Mouse (Mus musculus) C2C12 (cell line): ENCODE measurements around the gene Tmem121b. TPM values are rescaled to one million over a fixed set of nuclear protein-coding genes. Genes with fewer than 3 reads are reported as not detected.

ENCODE experiments used
- H3K27me3 ChIP-seq: one replicate; pipeline ENCODE4 v1.6.1; 2011; ENCODE audit not compliant: control insufficient read depth, insufficient read depth, insufficient read length
- H3K36me3 ChIP-seq: one replicate; pipeline ENCODE4 v1.6.1; 2011; ENCODE audit not compliant: control insufficient read depth, insufficient read depth
- H3K4me3 ChIP-seq: one replicate; pipeline ENCODE4 v1.5.1; 2011; ENCODE audit warnings: mild to moderate bottlenecking, control low read depth; ENCODE audit not compliant: poor library complexity, insufficient read depth, severe bottlenecking
- H3K79me2 ChIP-seq: one replicate; pipeline ENCODE4 v1.6.1; 2011; ENCODE audit not compliant: control insufficient read depth, insufficient read depth
- H3K79me3 ChIP-seq: one replicate; pipeline ENCODE4 v1.6.1; 2011; ENCODE audit warnings: low read depth, control low read depth
- H3ac ChIP-seq: one replicate; pipeline ENCODE3; 2011; ENCODE audit warnings: low read depth; ENCODE audit not compliant: control insufficient read depth, insufficient read length
- CEBPB ChIP-seq: IDR thresholded peaks from one replicate; pipeline ENCODE4 v1.6.1; 2011; ENCODE audit warnings: low read depth, mild to moderate bottlenecking, control low read depth, moderate library complexity
- CTCF ChIP-seq: IDR thresholded peaks from one replicate; pipeline ENCODE4 v1.5.1; 2011; ENCODE audit not compliant: control insufficient read depth, insufficient read depth, insufficient read length
- FOSL1 ChIP-seq: IDR thresholded peaks from one replicate; pipeline ENCODE4 v1.8.0; 2011; ENCODE audit warnings: mild to moderate bottlenecking, low read length; ENCODE audit not compliant: poor library complexity, insufficient read depth, severe bottlenecking
- MAX ChIP-seq: IDR thresholded peaks from one replicate; pipeline ENCODE4 v1.6.1; 2011; ENCODE audit warnings: mild to moderate bottlenecking, control low read depth
- MYOD1 ChIP-seq: IDR thresholded peaks from one replicate; pipeline ENCODE4 v1.6.1; 2011; ENCODE audit warnings: low read depth; ENCODE audit not compliant: control insufficient read depth, insufficient read length
- MYOG ChIP-seq: IDR thresholded peaks from one replicate; pipeline ENCODE4 v1.6.1; 2011; ENCODE audit not compliant: control insufficient read depth, insufficient read length; ENCODE audit errors: extremely low read depth
- USF1 ChIP-seq: IDR thresholded peaks from one replicate; pipeline ENCODE4 v1.6.1; 2011; ENCODE audit warnings: low read depth, mild to moderate bottlenecking, control low read depth, moderate library complexity
- polyA plus RNA-seq: library from polyadenylated mRNA; unstranded; fragments of >200 nt; fragmentation: generic; extraction: Trizol; gene quantifications from one replicate; pipeline ENCODE4 v1.2.1, GENCODE M21; 2012; ENCODE audit warnings: missing spikeins

Gene Tmem121b
- polyA plus RNA-seq, 1 experiment = 0.02 TPM

DNA sequence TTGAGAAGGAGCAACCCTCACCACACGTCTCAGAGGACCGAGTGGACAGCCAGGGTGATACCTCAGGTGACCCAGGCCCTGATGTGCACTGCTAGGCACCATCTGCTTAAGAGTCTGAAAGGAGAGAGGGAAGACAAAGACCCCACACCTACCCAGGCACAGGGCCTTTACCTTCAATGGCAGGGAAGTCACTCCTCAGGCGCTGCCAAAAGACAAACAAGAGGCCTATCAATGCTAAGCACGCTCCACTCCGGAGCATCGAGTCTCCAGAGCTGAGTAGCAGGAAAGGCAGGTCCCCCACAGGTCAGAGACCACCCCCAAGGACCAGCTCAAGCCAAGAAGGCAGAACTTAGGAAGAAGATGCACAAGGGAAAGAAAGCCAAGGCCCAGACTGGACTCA lies 23.3 kb upstream of the Tmem121b start:
- H3K79me3 ChIP-seq = no peaks in the 10 kb centered on the region
- no peaks in the 10 kb centered on the region for H3K79me2 ChIP-seq
- H3K27me3 ChIP-seq = no peaks in the 10 kb centered on the region
- no peak overlapping the region for H3ac ChIP-seq
- H3K4me3 ChIP-seq = no peak overlapping the region
- no peak for TF ChIP-seq CTCF
- no peak for TF ChIP-seq CEBPB
- no peak for TF ChIP-seq MYOD1
- no peaks in the 10 kb centered on the region for H3K36me3 ChIP-seq

GRCm38 (mm10) chr6:120516422-120516821 lies 22.8 kb upstream of the Tmem121b start:
- Histone ChIP-seq H3K27me3 (no peaks in the 10 kb centered on the region), H3ac (no peak overlapping the region), H3K79me2 (no peaks in the 10 kb centered on the region), H3K36me3 (no peaks in the 10 kb centered on the region), H3K79me3 (no peaks in the 10 kb centered on the region), H3K4me3 (no peak overlapping the region)
- TF ChIP-seq MAX (no peak), MYOD1 (no peak), FOSL1 (no peak), USF1 (no peak), CTCF (no peak), MYOG (no peak), CEBPB (no peak)

GRCm38 (mm10) chr6:120511212-120511611 lies 17.6 kb upstream of the Tmem121b start:
- Histone ChIP-seq H3K27me3 (no peaks in the 10 kb centered on the region), H3ac (no peak overlapping the region), H3K36me3 (no peaks in the 10 kb centered on the region), H3K79me3 (no peaks in the 10 kb centered on the region), H3K4me3 (no peak overlapping the region), H3K79me2 (no peaks in the 10 kb centered on the region)
- no peak for TF ChIP-seq MAX
- TF ChIP-seq CTCF = no peak
- TF ChIP-seq FOSL1 = no peak
- TF ChIP-seq MYOG = no peak
- no peak for TF ChIP-seq USF1
- no peak for TF ChIP-seq CEBPB
- no peak for TF ChIP-seq MYOD1

DNA sequence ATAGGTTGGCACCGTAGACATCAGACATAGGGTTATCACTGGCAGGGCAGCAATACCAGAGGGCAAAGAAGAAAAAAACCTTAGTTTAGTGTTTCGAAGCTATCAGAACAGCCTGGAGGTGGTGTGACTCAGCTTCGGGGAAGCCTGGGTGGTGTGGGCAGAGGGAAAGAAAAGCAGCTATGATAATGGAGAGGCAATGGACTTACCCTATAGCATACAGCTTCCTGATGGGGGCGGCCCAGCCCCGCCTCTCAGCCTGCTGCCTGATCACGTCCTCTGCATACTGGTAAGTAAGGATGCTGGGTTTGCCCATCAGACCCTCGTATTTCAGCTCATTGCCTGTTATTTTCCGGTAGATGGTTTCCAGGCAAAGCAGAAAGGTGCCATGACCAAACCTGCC lies 16.8 kb upstream of the Tmem121b start:
- Histone ChIP-seq H3K4me3 (no peak overlapping the region), H3K36me3 (no peaks in the 10 kb centered on the region)

GRCm38 (mm10) chr6:120509975-120510374 lies 16.4 kb upstream of the Tmem121b start:
- TF ChIP-seq CEBPB (no peak), MAX (no peak), FOSL1 (no peak), MYOD1 (no peak), USF1 (no peak), MYOG (no peak), CTCF (no peak)

More for the DNA sequence above, 16.8 kb upstream of the Tmem121b start:
- Histone ChIP-seq H3K79me3 (no peaks in the 10 kb centered on the region), H3ac (no peak overlapping the region), H3K79me2 (no peaks in the 10 kb centered on the region), H3K27me3 (no peaks in the 10 kb centered on the region)
- TF ChIP-seq CEBPB = no peak
- no peak for TF ChIP-seq USF1
- TF ChIP-seq MYOG = no peak
- TF ChIP-seq CTCF = no peak
- TF ChIP-seq MAX = no peak
- no peak for TF ChIP-seq FOSL1
- no peak for TF ChIP-seq MYOD1

DNA sequence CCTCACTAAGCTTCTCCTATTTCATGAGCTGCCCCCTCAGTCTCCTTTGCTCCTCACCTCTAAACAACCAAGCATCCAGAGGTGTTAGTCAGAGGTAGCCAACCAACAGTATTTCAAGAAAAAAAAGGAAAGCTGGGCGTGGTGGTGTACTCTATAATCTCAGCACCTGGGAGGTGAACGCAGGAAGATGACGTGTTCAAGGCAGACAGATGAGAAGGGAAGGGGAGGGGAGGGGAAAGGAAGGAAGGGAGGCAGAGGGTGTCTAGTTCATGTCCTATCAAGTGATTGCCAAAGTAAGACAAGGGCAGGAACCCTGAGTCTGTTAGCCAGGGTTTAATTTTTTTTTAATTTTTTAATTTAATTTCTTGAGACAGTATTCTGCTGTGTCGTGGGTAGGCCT lies 15.0 kb upstream of the Tmem121b start:
- Histone ChIP-seq H3K79me3 (no peaks in the 10 kb centered on the region), H3K27me3 (no peaks in the 10 kb centered on the region), H3K4me3 (no peak overlapping the region), H3K36me3 (no peaks in the 10 kb centered on the region), H3K79me2 (no peaks in the 10 kb centered on the region), H3ac (no peak overlapping the region)
- TF ChIP-seq MYOD1 (no peak), CEBPB (no peak), MAX (no peak), MYOG (no peak), CTCF (no peak), FOSL1 (no peak), USF1 (no peak)

More at GRCm38 (mm10) chr6:120509975-120510374, 16.4 kb upstream of the Tmem121b start:
- H3K36me3 ChIP-seq = no peaks in the 10 kb centered on the region
- H3K79me3 ChIP-seq = no peaks in the 10 kb centered on the region
- H3K79me2 ChIP-seq = no peaks in the 10 kb centered on the region
- no peak overlapping the region for H3ac ChIP-seq
- H3K4me3 ChIP-seq = no peak overlapping the region
- no peaks in the 10 kb centered on the region for H3K27me3 ChIP-seq
